Mouse (Mus musculus) frontal cortex, postnatal 10 days (tissue): ENCODE data around the gene Anapc2.

Source experiments
- DNase-seq, 2 experiments: peaks; one replicate each; pipeline ENCODE4 v3.0.0; 2022; ENCODE audit warnings: low spot score in 2 of 2, mixed read lengths in 1 of 2

The Anapc2 gene

GRCm38 (mm10) chr2:25267241-25267640 is 5.0 kb upstream of the Anapc2 start:
- no peak for DNase-seq

DNA sequence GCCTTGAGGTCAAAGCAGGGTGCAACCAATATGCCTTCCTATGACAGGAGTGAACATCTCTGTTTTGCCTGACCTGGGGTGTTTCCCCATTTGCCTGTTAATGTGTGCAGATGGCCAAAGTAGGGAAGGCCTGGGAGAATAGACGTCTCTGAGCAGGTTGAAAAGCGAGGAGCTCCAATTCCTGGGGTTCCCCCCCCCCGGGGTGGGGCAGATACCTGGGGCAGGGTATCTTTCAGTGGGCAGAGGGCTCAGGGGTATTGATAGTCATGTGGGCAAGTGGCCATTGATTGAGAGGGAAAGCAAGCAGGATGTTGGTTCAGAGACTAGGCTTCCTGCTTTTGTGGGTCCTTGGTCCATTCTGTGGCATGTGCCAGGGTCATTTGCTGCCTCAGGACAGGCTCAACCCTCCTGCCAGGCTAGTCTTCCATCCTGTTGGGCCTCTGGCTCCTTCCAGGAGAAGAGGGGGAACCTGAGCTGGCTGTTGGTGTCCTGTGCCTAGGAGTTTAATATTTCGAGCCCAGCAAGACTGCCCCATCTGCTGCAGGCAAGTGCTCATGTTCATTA is 4.5 kb upstream of the Anapc2 start:
- no peak for DNase-seq

DNA sequence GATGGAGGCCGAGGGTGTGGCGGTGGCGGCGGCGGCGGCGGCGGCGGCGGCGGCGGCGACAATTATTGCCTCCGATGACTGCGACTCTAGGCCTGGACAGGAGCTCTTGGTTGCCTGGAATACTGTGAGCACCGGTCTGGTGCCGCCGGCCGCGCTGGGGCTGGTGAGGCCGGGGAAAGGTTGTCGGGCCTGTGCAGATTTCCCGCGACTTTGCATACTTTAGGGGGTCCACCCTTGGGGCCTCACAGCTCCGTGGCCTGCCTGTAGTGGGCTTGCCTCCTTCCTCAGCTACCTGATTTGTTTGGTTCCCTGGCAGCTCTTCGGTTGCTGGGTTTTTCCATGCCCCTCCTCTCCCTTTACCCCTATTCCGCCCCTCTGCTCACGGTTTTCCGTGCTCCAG is 237 bp downstream of the Anapc2 start:
- DNase-seq: no peak

- no peak for DNase-seq
Observed at GRCm38 (mm10) chr2:25273010-25273409, 732 bp downstream of the Anapc2 start.

- peak in 1 of 2 experiments; percentile 72 for DNase-seq
Observed at GRCm38 (mm10) chr2:25278928-25279882, 6.9 kb downstream of the Anapc2 start.

- DNase-seq: peak in 1 of 2 experiments; percentile 7
Observed at GRCm38 (mm10) chr2:25285551-25285950, 13.3 kb downstream of the Anapc2 start.

DNA sequence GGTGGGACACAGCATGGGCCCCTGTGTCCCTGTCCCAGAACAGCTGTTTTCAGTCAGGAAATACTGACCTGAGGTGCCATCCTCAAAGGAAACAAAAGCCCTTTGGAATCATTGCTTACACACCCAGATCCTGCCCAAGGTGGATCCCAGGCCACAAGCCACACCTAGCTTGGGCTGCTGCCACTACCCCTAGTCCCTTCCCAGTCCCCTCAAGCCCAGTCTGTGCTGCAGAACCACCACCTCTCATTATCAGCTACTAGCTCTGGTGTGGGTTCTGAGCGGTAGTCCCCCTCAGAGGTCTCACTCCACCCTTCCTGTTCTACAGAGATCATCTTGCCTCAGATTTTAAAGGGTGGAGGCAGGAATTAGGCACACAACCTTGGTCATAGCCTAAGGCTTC is 14.0 kb downstream of the Anapc2 start:
- DNase-seq: peak in 1 of 2 experiments; percentile 9

DNA sequence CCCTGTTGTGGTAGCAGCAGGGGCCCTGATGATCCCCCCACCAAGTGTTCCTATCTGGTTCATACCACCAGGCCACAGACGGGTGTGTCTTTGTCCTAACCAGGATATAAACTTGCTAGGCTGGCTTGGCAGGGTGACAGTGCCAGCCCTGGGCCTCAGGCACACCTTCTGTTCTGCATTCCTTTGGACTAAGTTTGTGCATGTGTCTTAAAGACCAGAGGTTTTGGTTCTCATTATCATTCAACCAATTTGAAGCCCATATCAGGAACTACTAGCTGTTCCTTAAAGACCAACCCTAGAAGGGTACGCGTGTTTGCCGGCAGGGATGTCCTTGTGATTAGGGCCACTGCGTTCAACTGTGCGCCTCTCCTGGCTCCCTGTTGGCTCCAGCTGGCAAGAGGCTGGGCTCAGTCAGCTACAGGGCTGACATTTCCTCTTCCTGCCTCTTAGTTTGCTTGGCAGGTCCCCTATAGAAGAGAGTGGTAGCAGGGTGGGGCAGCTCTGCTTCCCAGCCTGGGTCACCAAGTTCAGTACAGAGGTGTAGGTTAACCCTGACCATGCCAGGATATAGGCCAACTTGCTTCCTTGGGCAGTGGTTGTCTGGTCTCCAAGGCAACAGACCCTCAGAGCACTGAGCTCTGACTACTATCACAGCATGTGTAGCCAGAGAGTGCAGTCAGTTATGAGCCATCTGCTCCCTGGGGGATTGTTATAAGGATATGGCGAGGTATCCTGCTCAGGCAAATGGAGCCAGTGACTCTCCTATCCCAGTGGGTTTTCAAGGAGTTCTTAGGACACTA is 14.8 kb downstream of the Anapc2 start:
- peak in 1 of 2 experiments; percentile 21 for DNase-seq

DNA sequence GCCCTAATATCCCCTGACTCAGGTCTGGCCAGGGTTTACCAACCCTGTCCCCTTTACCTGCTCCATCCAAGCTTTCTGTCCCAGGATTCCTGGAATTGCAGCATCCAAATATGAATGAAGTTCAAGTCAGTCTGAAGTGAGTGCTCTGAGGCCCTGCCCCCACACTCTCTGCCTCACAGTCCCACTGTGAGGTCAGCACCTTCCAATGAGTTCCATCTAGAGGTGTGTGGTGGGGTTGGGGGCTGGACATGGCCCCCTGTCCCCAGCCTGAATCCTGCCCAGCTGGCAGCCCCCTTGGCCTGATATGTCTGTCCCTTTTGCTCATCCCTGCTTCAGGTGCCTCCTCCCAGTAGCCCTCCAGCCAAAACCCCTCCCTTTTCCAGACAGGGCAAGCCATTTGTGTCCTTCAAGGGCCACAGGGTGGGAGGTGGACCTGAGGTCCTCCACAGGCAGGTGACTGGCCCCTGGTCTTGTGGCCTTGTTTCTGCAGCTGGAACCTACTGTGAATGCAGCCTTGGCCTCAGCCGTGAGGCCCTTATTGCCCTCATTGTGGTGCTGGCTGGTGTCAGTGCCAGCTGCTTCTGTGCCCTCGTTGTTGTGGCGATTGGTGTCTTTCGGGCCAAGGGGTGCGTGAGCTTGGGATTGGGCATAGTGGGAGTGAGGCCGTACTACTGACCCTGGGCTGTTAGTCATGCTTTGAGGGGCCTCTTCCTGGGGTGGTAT is 15.8 kb downstream of the Anapc2 start, which contains the start of gene Tmem210:
Tmem210 (plus strand) TSS at position 219 of the 723 bp plus-strand sequence.
- peak in 1 of 2 experiments; percentile 22 for DNase-seq

DNA sequence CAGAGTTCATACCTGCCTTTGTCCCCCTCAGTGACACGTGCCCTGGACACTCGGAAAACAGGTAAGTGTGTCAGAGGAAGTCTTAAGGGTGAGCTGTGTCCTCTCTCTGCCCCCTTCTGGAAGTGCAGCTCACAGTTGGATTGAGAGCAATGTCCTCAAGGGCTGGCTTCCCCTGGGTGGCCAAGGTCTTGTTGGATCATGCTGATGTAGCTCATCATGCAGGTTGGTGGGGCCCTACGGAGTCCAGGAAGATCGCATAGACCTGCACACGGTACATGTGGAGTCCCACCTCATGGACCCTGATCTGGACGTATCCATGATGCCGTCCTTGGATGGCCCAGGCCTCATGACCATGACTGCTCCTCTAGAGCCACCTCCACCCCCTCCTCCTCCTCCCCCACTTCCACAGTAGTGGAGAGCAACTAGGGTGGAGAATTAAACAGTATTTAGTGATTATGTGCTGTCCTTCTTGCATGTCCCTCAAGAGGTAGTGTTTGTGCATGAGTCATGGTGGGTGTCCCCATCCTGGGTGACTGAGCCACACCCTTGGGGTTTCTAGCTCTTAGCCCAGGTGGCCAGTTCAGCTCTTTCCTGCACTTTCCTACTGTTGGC is 16.6 kb downstream of the Anapc2 start:
- peak in 1 of 2 experiments; percentile 9 for DNase-seq

DNA sequence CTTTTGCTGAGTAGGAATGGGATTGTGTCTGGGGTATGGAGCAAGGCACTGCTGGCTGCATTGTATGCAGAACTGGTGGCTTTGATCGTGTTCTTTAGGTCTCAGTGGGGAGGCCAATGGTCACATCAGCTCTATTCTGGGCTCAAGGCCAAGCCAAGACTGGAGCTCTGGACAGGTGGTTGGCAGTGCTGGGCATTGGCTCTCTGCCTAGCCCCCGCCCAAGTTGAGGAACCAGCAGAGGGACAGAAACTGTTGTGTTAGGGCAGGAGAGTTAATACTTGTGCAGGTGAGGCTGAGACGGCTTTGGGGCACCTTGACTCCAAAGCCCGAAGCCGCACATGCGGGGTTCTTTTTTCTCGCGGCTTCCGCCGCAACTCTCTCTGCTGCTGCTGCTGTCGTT is 17.4 kb downstream of the Anapc2 start, which contains the start of gene Lrrc26:
Lrrc26 (plus strand) TSS at position 265 of the 400 bp plus-strand sequence.
- peak in 1 of 2 experiments; percentile 27 for DNase-seq

DNA sequence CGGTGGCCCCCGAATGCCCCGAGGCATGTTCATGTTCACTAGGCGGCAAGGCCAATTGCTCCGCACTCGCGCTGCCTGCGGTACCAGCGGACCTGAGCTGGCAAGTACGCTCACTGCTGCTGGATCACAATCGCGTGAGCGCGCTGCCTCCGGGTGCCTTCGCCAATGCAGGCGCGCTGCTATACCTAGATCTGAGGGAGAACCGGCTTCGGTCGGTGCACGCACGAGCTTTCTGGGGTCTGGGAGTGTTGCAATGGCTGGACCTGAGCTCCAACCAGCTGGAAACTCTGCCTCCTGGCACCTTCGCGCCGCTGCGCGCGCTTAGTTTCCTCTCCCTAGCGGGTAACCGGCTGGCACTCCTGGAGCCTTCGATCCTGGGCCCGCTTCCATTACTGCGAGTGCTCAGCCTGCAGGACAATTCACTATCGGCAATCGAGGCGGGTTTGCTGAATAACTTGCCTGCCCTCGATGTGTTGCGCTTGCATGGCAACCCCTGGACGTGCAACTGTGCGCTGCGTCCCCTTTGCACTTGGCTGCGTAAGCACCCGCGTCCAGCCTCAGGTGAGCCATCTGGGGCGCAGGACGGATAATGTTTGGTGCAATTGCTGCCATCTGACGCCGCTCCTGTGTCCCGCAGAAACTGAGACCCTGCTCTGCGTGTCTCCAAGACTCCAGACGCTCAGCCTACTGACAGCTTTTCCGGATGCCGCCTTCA is 18.0 kb downstream of the Anapc2 start:
- peak in 1 of 2 experiments; percentile 66 for DNase-seq

DNA sequence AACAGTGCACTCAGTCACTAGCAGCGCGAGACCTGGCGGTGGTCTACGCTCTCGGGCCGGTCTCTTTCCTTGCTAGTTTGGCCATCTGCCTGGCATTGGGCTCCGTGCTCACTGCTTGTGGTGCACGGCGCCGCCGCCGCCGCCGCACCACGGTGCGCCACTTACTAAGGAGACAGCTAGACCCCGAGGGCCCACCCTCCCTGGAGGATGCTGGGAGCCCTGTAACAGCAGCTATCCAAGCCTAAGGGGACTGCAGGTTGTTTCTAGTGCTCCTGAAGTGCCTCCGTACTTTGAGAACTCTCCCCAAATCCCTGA is 18.5 kb downstream of the Anapc2 start:
- peak in 1 of 2 experiments; percentile 43 for DNase-seq

- DNase-seq: peak in 1 of 2 experiments; percentile 31
Observed at GRCm38 (mm10) chr2:25291184-25292053, 19.1 kb downstream of the Anapc2 start.

- peak in 1 of 2 experiments; percentile 33 for DNase-seq
Observed at GRCm38 (mm10) chr2:25292054-25292544, 19.8 kb downstream of the Anapc2 start.

- DNase-seq: peak in 1 of 2 experiments; percentile 61
Observed at GRCm38 (mm10) chr2:25292856-25293255, 20.6 kb downstream of the Anapc2 start.

DNA sequence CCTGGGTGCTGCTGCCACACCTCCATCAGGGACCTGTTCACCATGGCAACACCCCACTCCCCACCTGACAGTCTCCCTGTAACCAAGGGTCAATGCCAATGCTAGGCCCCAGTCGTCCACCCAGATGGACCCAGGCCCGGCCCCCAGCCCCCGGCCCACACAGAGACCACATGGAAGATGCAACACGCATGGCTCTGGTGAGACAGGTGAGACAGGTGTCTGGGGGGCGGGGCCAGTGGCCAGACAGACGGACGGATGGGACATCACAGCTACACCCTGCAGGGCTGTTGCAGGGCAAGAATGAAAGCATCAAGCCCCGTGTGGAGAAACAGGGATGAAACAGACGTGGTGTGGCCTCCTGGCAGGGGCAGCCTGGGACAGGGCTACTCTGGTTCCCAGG is 21.4 kb downstream of the Anapc2 start:
- DNase-seq: peak in 1 of 2 experiments; percentile 20

- peak in 1 of 2 experiments; percentile 8 for DNase-seq
Observed at GRCm38 (mm10) chr2:25297093-25297492, 24.8 kb downstream of the Anapc2 start.

GRCm38 (mm10) chr2:25298046-25298445 is 25.8 kb downstream of the Anapc2 start:
- no peak for DNase-seq
